Mouse (Mus musculus): ENCODE results near the gene Casp2.
A peak's percentile ranks its signal among the peaks of the same experiment; 100 is the strongest.

Casp2 gene

DNA sequence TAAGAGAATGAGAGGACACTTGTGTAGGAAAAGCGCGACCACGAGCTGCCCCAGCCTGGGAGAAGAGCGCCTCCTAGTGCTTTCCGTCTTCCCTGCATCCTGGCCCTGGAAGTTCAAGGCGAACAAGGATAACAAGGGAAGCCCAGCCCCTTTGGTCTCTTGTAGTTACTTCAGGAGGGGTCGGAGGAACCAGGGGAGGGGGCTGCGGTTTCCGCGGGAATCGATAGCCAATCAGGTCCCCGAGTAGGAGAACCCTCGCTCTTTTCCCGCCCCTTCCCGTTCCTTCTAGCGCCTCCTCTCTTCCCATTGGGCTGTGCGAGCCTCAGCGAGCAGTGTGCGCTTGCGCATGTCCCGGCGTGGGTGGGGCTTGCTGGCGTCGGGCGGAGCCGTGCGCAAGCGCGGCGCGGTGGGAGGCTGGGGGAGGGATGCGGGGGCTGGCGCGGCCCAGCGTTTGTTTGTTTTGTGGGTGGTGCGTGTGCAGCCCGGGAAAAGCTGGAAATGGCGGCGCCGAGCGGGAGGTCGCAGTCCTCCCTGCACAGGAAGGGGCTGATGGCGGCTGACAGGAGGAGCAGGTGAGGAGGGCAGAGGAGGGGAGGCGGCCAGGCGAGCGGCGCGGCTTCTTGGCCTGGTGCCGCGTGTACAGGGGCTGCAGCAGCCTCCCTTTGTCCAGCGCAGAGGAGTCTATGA lies at the start of gene Casp2:
Gene Casp2, plus strand, starts transcription at position 360 of the 687 bp plus-strand sequence.
- peak; percentile 98 for DNase-seq (ENCODE audit: low read depth)

- DNase-seq (ENCODE audit: low read depth), result no peak
Observed at GRCm38 (mm10) chr6:42215028-42215427, 49.8 kb upstream of the Casp2 start, which contains the start of gene Tas2r144. Tas2r144 (plus strand) TSS chr6:42215328.

- no peak for DNase-seq (ENCODE audit: low read depth)
Observed at GRCm38 (mm10) chr6:42222286-42222685, 42.5 kb upstream of the Casp2 start.

GRCm38 (mm10) chr6:42225046-42225445 lies 39.7 kb upstream of the Casp2 start:
- no peak for DNase-seq (ENCODE audit: low read depth)

- peak; percentile 37 for DNase-seq (ENCODE audit: low read depth)
Observed at GRCm38 (mm10) chr6:42227240-42228101, 37.3 kb upstream of the Casp2 start.

GRCm38 (mm10) chr6:42229610-42230009 lies 35.2 kb upstream of the Casp2 start:
- DNase-seq (ENCODE audit: low read depth), result no peak

DNA sequence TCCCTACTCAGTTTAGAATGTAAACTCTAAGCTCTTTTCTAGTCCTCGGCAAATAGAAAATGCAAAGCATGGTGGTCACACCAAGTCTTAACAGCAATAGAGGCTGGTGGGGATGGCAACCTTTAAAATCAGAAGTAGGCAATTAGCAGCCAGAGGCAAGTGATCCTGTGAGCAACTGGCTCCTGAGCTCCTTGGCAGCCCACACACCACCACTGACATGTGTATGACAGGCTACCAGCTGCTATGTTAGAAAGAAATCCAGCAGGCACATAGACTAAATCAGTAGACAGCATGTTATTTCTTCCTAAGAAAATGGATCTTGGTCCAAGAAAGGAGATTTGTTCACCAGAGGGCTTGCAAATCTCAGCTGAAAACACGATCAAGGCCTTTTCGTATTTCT lies 33.6 kb upstream of the Casp2 start:
- DNase-seq (ENCODE audit: low read depth), result no peak

DNA sequence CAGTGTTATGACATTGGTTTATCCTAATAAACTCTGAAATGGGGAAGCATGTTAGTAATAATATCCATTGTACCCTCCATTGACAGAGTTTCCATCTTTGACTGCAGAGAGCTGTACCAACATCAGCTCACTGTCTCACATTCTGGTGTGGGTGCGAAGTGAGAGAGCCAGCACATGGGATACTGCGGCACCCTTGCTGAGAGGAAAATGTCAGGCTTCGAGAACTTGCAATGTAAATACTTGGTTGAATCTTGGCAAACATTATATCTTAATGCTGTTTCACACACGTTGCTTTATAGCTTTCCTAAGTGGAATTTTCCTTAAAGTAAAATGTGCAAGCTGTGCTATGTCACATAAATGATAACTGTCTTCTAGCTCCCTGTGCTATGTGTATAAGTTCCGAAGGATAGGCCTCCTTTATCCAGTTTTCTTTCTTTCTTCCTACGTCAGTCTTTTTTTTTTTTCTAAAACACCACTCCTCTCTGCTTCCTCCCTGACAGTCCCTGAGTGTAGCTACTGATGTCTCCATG lies 27.4 kb upstream of the Casp2 start:
- DNase-seq (ENCODE audit: low read depth), result no peak

GRCm38 (mm10) chr6:42241311-42242045 lies 23.3 kb upstream of the Casp2 start:
- peak; percentile 47 for DNase-seq (ENCODE audit: low read depth)

GRCm38 (mm10) chr6:42245711-42246353 lies 19.0 kb upstream of the Casp2 start, which contains the start of gene Gstk1:
Gstk1 (plus strand) TSS chr6:42245935.
- peak; percentile 54 for DNase-seq (ENCODE audit: low read depth)

DNA sequence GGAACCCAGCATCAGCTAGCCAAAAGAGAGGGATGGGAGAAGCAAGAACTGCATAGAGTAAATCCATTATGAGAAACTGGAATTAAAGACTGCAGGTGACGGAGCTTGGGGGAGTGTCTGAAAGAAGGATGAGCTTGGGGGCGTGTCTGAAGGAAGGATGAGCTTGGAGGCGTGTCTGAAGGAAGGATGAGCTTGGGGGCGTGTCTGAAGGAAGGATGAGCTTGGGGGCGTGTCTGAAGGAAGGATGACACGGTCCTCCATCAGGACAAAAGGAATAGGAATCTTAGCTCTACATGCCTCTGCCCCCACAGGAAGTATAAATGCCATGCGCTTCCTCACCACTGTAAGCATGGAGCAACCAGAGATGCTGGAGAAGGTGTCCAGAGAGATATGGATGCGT lies 17.6 kb upstream of the Casp2 start:
- no peak for DNase-seq (ENCODE audit: low read depth)

DNA sequence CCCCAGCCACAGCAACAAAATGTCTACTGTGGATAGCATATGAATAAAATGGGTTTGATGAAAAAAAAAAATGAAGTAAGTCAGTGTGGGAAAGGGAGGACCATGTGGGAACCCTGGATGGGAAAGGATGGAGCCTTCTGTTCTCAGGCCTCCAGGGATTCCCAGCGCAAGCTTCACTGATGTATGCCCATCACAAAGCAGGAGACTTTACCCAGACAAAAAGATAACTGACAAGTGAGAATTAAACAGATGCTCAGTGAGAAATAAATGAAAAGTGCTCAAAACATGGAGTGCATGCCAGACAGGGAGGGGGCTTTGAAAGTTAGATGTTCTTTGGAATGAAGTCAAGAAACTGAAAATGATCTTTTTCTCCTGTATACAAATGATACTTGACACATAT lies 16.8 kb upstream of the Casp2 start:
- no peak for DNase-seq (ENCODE audit: low read depth)

GRCm38 (mm10) chr6:42251791-42252190 lies 13.0 kb upstream of the Casp2 start:
- no peak for DNase-seq (ENCODE audit: low read depth)

- DNase-seq (ENCODE audit: low read depth), result no peak
Observed at GRCm38 (mm10) chr6:42253103-42253502, 11.7 kb upstream of the Casp2 start.

DNA sequence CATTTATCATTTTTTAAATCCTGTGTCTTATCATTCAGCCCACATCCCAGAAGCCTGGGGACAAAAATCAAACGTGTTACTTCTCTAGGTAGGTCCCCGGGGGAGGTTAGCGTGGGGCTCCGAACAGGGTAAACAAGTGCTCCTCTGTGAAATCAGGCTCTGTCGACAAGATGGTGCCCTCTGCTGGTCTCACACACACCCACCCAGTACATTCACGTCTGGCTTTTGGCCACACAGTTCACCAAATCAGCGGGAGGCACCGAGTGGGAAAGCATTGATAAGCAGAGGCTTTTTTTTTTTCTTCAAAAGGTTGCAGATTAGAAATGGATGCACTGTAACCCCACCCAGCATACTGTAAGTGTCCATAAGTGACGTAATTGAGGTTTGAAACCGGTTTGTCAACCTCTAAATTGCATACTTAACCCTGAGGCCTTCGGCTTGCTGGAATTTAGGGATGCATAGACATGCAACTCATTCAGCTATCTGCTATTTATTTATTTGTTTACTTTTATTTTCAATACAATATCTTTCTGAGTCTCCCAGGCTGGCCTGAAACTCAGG lies 7.4 kb upstream of the Casp2 start:
- peak; percentile 21 for DNase-seq (ENCODE audit: low read depth)

GRCm38 (mm10) chr6:42260430-42260829 lies 4.4 kb upstream of the Casp2 start:
- no peak for DNase-seq (ENCODE audit: low read depth)

DNA sequence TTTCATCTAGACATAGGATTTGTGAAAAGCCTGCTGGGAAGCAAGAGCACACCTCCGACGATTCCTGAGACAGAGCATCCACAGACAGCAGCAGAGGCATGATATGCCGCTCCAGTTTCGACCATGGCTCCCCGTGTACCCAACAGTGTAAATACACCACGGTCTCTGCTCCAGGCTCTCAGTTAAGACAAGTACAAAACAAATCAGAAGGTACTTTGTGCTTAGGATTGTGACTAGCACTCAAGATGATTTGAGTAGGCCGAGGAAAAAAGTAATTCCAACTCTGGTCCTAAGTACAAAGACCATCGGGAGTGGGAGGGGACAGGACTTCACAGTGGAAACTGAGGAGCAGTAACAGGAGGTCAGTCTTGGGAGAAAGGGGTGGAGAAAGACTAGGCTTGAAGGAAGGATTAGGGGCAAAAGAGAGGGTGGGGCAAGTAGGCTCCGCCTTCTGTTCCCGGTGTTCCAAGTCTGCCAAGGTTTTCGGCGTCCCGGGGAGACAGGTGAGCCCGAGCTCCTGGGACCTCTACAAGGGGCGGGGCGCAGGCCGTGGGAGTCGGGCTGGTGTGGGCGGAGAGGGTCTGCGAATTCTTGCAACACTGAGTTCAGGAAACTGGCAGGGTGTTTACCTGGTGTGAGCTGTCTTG lies 3.1 kb upstream of the Casp2 start, which contains the start of gene Tmem139:
Gene Tmem139, plus strand, starts transcription at position 447 of the 647 bp plus-strand sequence.
- DNase-seq (ENCODE audit: low read depth), result no peak

DNA sequence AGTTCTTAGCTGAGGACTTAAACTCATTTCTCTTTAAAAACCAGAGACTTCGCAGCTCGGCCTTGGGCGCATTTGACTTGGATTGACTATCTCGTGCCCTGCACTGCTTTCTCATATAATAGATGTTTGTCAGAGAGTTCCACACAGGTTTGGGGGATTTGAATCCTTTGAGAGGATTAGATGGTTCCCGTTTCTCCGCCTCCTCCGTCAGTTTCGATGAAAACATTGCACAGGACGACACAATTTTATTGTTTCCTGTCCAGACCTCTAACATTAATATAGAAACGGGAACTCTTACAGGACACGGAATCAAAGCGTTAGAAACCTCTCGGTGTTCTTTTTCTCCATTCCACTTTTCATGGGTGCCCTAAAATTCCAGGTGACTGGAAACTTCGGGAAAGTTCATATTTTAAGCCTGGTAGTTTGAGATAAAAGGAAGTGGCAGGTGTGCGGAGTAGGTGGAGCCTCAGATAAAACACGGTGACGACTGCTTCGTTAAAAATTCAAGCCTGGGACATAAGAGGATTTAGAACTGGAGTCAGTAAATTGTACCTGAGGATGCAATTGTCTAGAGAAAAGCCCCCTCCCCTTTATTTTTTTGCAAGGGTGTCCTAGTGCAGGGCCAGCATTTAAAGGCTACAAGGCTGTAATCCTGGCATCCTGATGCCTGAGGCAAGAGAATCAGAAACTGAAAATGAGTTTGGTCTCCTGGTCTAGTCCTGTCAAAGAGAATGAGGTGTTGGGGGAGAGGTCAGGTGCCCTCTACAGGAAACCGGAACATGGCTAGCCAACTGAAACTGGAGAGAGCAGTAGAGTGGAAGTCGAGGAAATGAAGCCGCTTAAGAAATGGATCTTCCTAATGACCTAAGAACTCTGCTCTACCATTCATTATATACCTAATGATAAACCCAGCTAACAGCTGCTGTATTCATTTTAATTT lies 876 bp downstream of the Casp2 start:
- DNase-seq (ENCODE audit: low read depth), result no peak

- no peak for DNase-seq (ENCODE audit: low read depth)
Observed at GRCm38 (mm10) chr6:42270817-42271216, 6.0 kb downstream of the Casp2 start.

- DNase-seq (ENCODE audit: low read depth), result no peak
Observed at GRCm38 (mm10) chr6:42276151-42276550, 11.4 kb downstream of the Casp2 start.

Measured in fibroblast of lung, adult 2 months (primary cell).